Mouse (Mus musculus) limb, embryonic 14.5 days (tissue): ENCODE measurements at regions not wholly inside any gene's neighbourhood (a gene's known extent, or its start where the extent isn't known, plus 50 kb on each side); places are given as distances from the start of the nearest gene placed in this dataset.

Source experiments
- ATAC-seq: fragments of 200-750 bp; cut with Nextera tagmentation; 2 replicates; pipeline ENCODE4 v1.8.0; 2017; ENCODE audit warnings: low read depth, moderate number of reproducible peaks, moderate TSS enrichment; ENCODE audit not compliant: low FRiP score
- DNase-seq: peaks from one replicate; pipeline ENCODE4 v3.0.0-alpha.2; 2015; ENCODE audit warnings: low spot score
- H3K27ac ChIP-seq: fragments of 300-500 bp; sonication (generic); replicated peaks from 2 replicates; pipeline ENCODE4 v1.5.1; 2014; ENCODE audit warnings: low read depth, mild to moderate bottlenecking, low read length, moderate library complexity, mixed read lengths
- H3K27me3 ChIP-seq: fragments of 300-500 bp; sonication (generic); 2 replicates; pipeline ENCODE4 v1.6.1; 2014; ENCODE audit warnings: low read length, mixed read lengths; ENCODE audit not compliant: control insufficient read depth, insufficient read depth
- H3K36me3 ChIP-seq: fragments of 300-500 bp; sonication (generic); 2 replicates; pipeline ENCODE4 v1.6.1; 2014; ENCODE audit warnings: mild to moderate bottlenecking, low read length, moderate library complexity, mixed read lengths; ENCODE audit not compliant: control insufficient read depth, insufficient read depth
- H3K4me1 ChIP-seq: fragments of 300-500 bp; sonication (generic); 2 replicates; pipeline ENCODE4 v1.6.1; 2014; ENCODE audit warnings: antibody characterized with exemption, low read length, mixed read lengths; ENCODE audit not compliant: control insufficient read depth, insufficient read depth
- H3K4me2 ChIP-seq: fragments of 300-500 bp; sonication (generic); replicated peaks from 2 replicates; pipeline ENCODE4 v1.6.1; 2014; ENCODE audit warnings: low read depth, mild to moderate bottlenecking, low read length, moderate library complexity; ENCODE audit not compliant: severe bottlenecking
- H3K4me3 ChIP-seq: fragments of 300-500 bp; sonication (generic); replicated peaks from 2 replicates; pipeline ENCODE4 v1.5.1; 2014; ENCODE audit warnings: low read length
- H3K9ac ChIP-seq: fragments of 300-500 bp; sonication (generic); 2 replicates; pipeline ENCODE4 v1.6.1; 2014; ENCODE audit warnings: mild to moderate bottlenecking, low read depth, low read length, moderate library complexity; ENCODE audit not compliant: severe bottlenecking
- H3K9me3 ChIP-seq: fragments of 300-500 bp; sonication (generic); 2 replicates; pipeline ENCODE4 v1.6.1; 2016; ENCODE audit warnings: low read length; ENCODE audit not compliant: control insufficient read depth
- POLR2A ChIP-seq: fragments of 200-500 bp; IDR thresholded peaks from 2 replicates; pipeline ENCODE4 v1.8.0; 2012; ENCODE audit warnings: inconsistent platforms, mild to moderate bottlenecking, moderate library complexity, borderline replicate concordance; ENCODE audit not compliant: insufficient read depth, insufficient read length; ENCODE audit errors: extremely low read depth
- WGBS: fragments of 180-500 bp; shearing (Covaris S2); extraction: QIAGEN DNeasy Blood & Tissue Kit; methylation state at CpG from one replicate; pipeline ENCODE4 v1.1.7; 2014; 5-methylcytosine and 5-hydroxymethylcytosine counted together

DNA sequence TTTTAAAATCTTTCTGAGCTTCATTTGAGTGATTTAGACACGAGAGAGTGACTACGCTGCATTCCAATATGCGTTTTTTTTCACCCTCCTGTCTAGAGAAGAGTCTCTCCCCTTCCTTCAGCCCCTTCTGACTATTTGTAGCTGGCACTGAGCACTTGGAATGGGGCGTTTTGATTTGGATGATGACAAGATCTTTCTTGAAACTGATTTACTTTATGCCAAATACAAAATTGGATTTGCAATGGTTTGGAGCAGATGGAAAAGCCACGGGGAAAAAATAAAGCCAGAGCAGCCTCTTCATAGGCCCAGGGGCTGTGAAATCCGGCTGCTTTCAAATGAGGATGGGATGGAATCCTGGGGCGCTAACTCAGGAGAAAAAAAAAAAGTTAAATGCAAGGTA is 196.0 kb downstream of the Fam84b start:
- 76% methylated on average over 7 of the region's 7 CpGs for WGBS
- H3K27me3 ChIP-seq, result no peaks in the 10 kb centered on the region
- no peak overlapping the region for H3K4me3 ChIP-seq
- no peak overlapping the region for H3K4me2 ChIP-seq
- DNase-seq (no peak), ATAC-seq (no peak)
- TF ChIP-seq POLR2A, result no peak
- no peaks in the 10 kb centered on the region for H3K4me1 ChIP-seq
- H3K36me3 ChIP-seq, result no peaks in the 10 kb centered on the region
- H3K9ac ChIP-seq, result no peak overlapping the region
- H3K9me3 ChIP-seq, result no peaks in the 10 kb centered on the region
- H3K27ac ChIP-seq, result no peak overlapping the region

DNA sequence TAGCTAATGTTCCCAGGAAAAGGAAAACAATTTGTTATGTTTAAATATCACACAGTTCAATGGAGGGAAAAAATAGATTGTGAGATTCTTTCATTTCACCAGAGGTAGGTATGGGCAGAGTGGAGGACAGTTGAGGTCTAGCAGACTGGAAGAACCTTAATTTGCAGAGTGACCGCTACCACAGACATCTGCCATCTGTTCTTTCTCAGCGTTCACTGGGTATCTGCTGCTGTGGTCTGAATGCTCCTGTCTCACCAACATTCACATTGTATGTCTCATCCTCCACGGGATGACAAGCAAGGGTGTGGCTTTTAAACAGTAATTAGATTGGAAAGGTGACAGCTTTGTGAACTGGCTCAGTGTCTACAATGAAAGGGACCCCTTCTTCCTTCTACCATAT is 198.5 kb downstream of the Fam84b start:
- H3K27ac ChIP-seq, result no peak overlapping the region
- TF ChIP-seq POLR2A, result no peak
- no peaks in the 10 kb centered on the region for H3K27me3 ChIP-seq
- WGBS, result 69% methylated on average over 3 of the region's 3 CpGs
- H3K4me2 ChIP-seq, result no peak overlapping the region
- DNase-seq (no peak), ATAC-seq (no peak)
- no peaks in the 10 kb centered on the region for H3K4me1 ChIP-seq
- H3K9me3 ChIP-seq, result no peaks in the 10 kb centered on the region
- no peaks in the 10 kb centered on the region for H3K36me3 ChIP-seq
- no peak overlapping the region for H3K9ac ChIP-seq
- no peak overlapping the region for H3K4me3 ChIP-seq

DNA sequence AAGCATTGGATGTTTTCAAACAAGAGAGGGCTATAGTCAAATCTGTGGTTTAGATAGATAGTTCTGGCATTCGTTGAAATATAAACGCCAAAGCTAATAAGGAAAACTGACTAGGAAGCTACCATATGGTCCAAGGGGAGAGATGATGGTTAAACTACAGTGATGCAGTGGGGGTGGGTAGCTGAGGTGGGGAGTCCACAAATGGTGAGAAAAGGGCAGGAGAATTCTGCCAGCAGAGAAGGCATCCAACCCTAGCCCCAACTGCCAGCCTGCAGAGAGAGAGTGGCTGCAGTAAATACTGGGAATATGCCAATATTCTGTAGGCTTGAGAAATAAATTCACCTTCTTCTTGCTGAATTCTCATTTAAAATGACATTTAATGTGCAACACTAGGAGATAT is 204.3 kb downstream of the Fam84b start:
- no peaks in the 10 kb centered on the region for H3K4me1 ChIP-seq
- no peaks in the 10 kb centered on the region for H3K36me3 ChIP-seq
- no peak overlapping the region for H3K27ac ChIP-seq
- DNase-seq (no peak), ATAC-seq (no peak)
- H3K9ac ChIP-seq, result no peak overlapping the region
- H3K27me3 ChIP-seq, result no peaks in the 10 kb centered on the region
- H3K4me3 ChIP-seq, result no peak overlapping the region
- no peak overlapping the region for H3K4me2 ChIP-seq
- 88% methylated on average over 2 of the region's 2 CpGs for WGBS
- H3K9me3 ChIP-seq, result no peaks in the 10 kb centered on the region
- no peak for TF ChIP-seq POLR2A

DNA sequence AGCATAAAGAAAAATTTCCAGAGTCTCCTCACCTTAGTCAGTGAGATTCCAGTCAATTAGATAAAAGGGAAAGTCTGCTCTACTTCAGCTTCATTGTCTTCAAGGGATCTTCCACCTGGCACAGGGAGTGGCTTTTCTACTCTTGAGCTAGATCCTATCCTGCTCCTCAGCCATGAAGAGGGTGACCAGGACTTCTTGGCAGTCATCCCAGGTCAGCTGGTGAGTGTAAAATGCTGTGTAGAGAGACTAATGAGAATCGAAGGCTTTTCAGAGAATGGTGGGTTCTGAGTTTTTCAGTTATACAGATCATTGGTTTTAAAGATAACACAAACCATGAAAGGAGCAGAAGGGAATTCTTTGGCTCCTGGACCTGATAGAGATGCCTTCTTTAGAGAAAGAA is 211.8 kb downstream of the Fam84b start:
- TF ChIP-seq POLR2A, result no peak
- Histone ChIP-seq H3K27me3 (no peaks in the 10 kb centered on the region), H3K4me2 (no peak overlapping the region), H3K4me3 (no peak overlapping the region), H3K27ac (no peak overlapping the region), H3K9me3 (no peaks in the 10 kb centered on the region), H3K36me3 (no peaks in the 10 kb centered on the region), H3K9ac (no peak overlapping the region), H3K4me1 (no peaks in the 10 kb centered on the region)
- DNase-seq (no peak), ATAC-seq (no peak)
- WGBS, result 91% methylated on average over 1 of the region's 1 CpGs

DNA sequence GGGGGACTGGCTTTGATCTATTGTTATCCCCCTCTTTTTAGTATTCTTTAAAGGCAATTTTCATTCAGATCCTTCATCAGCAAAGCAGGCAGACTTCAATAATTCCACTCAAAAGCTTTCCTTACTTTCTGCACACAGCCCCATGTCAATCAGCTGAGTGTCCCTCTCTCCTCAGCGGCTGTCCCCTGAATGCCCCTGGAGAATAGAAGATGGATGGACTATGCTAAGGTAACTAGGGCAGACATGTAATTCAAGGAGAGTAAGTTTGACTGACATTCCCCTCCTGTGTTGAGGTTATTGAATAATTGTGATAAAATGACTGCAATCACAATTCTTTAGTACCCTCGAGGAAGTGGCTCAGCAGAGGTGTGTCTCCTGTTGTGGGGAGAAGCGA is 220.1 kb downstream of the Fam84b start:
- Histone ChIP-seq H3K27ac (no peak overlapping the region), H3K4me3 (no peak overlapping the region), H3K4me2 (no peak overlapping the region), H3K9ac (no peak overlapping the region), H3K36me3 (no peaks in the 10 kb centered on the region), H3K27me3 (no peaks in the 10 kb centered on the region), H3K9me3 (no peaks in the 10 kb centered on the region), H3K4me1 (no peaks in the 10 kb centered on the region)
- DNase-seq (no peak), ATAC-seq (no peak)
- 69% methylated on average over 3 of the region's 3 CpGs for WGBS
- TF ChIP-seq POLR2A, result no peak

DNA sequence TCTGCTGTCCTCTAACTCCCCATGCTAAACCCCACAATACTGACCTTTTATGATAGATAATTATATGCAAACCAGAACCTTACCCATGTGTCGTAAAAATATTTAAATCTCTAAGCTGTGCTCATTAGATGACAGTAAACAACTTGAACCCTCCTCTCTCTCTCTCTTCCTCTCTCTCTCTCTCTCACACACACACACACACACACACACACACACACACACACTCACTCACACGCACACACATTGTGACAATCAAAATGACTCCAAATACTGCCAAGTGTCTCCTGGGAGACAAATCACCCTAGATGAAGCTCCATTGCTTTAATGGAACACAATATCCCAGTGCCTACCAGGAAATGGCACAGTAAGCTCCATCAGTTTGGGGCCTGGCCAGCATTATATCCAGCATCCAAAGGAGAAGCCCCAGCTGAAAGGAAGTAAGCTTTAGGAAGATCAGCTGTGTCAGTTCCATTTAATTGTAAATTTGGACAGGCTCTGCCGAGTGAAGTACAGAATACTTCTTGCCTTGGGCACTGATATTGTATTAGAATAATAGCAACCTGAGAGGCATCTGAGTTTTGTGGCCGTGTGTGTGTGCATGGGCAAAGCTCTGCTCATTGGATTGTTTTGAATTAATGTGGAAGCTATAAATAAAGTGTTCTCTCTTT is 220.7 kb downstream of the Fam84b start:
- no peak for DNase-seq
- WGBS, result 60% methylated on average over 4 of the region's 4 CpGs

More for the DNA sequence above, 220.7 kb downstream of the Fam84b start:
- H3K9me3 ChIP-seq, result no peaks in the 10 kb centered on the region
- H3K27me3 ChIP-seq, result no peaks in the 10 kb centered on the region
- no peaks in the 10 kb centered on the region for H3K4me1 ChIP-seq
- no peak for ATAC-seq
- no peak for TF ChIP-seq POLR2A
- H3K9ac ChIP-seq, result no peak overlapping the region
- H3K4me2 ChIP-seq, result no peak overlapping the region
- no peak overlapping the region for H3K27ac ChIP-seq
- H3K36me3 ChIP-seq, result no peaks in the 10 kb centered on the region
- H3K4me3 ChIP-seq, result no peak overlapping the region
